Mouse (Mus musculus) cerebellum, adult 2 months (tissue): Measurements from ENCODE around the gene Pvalb.

Source experiments
- CTCF ChIP-seq: fragments of 200-500 bp; IDR thresholded peaks from 2 replicates; pipeline ENCODE4 v1.5.1; 2011; ENCODE audit warnings: low read depth, mild to moderate bottlenecking, control low read depth, low read length, moderate library complexity, borderline replicate concordance; ENCODE audit not compliant: insufficient read depth
- POLR2A ChIP-seq: fragments of 200-500 bp; IDR thresholded peaks from 2 replicates; pipeline ENCODE4 v1.6.1; 2011; ENCODE audit warnings: low read length, control low read depth, borderline replicate concordance; ENCODE audit not compliant: insufficient read depth

- TF ChIP-seq POLR2A (no peak), CTCF (peak; percentile 34; the same call in 1 of the 2 replicates)
Measured at GRCm38 (mm10) chr15:78184855-78185254, 21.3 kb downstream of the Pvalb start.
